Mouse (Mus musculus): ENCODE results near the gene Olfr994.

Olfr994 gene

DNA sequence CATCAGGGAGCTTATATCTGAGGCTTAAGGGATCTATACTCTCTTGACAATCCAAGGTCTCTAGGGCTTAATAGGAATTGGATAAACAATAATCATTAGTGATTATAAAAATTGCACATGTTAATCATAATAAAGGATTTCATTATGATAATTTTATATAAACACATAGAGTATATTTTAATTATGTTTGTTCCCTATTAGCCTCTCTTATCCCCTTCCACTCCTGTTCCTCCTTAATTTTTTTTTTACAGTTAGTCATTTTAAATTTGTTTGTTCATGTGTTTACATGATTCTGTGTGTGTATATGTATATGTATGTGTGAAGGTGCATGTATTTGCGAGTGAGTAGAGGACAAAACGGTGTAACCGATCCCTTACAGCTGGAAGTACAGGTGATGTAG is at the start of gene Olfr994:
TSS of gene Olfr994 (minus strand) at position 101 of the 400 bp plus-strand sequence.
- no peak for DNase-seq

DNA sequence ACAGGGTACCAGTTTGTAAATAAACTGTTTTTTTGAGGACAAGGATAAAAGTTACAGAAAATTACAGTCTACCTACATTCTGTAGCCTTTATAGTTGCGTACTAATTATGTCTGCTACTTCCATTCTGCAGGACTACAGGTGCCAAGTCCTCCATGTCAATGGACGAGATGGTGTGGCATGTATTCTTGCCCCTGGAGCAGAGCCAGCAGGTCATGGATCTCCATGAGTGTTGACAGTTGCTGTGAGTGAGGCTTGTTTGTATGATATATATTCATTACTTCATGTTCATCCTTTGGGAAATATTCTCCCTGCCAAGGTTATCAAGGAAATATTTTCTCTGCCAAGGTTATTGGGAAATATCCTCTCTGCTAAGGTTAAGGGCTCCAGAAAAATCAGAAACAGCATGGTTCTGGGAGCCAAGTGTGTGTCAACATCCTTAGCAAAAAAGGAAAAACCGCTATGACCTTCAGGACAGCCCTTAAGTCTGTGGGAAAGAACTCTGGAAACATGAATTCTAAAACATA is 30.6 kb upstream of the Olfr994 start:
- DNase-seq: no peak

GRCm38 (mm10) chr2:85443539-85443938 is 7.3 kb upstream of the Olfr994 start, which contains the start of gene Olfr995:
Gene Olfr995 (minus strand): TSS chr2:85443639.
- DNase-seq: no peak

- no peak for DNase-seq
Observed at GRCm38 (mm10) chr2:85442546-85442945, 6.3 kb upstream of the Olfr994 start.

DNA sequence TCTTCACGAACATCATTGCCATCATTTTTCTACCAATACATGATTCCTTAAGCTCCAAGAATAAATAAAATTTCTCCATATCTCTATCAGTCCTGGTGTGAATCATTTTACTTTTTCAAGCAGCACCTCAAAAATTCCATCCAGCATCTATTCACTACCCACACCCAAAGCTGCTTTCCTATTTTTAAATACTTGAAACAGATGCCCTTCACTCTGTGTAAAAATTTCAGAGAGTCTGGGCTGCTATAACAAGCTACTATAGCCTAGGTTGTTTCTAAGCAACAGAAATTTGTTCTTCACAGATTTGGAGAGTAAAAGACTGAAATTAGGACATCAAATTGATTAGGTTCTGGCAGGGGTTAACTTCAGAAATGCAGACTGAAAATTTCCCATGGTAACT is 10.4 kb downstream of the Olfr994 start:
- DNase-seq: no peak

- DNase-seq: no peak
Observed at GRCm38 (mm10) chr2:85414777-85415176, 21.5 kb downstream of the Olfr994 start, which contains the start of gene Olfr993. Gene Olfr993 (minus strand): TSS chr2:85414877.

- no peak for DNase-seq
Observed at GRCm38 (mm10) chr2:85409369-85409768, 26.9 kb downstream of the Olfr994 start, which contains the start of gene Olfr992. Gene Olfr992 (minus strand): TSS chr2:85409469.
